Mouse (Mus musculus) adrenal gland, postnatal 4 days (tissue): Measurements from ENCODE around the gene Slc10a6. TPM values are rescaled to one million over a fixed set of nuclear protein-coding genes. Genes with fewer than 3 reads are reported as not detected.

ENCODE experiments used
- DNase-seq, 2 experiments: peaks; one replicate each; pipeline ENCODE4 v3.0.0; 2021 to 2022; ENCODE audit warnings: low spot score in 2 of 2, mixed read lengths in 2 of 2
- total RNA-seq, 2 experiments: library from RNA; stranded (reverse); gene quantifications; 2 replicates each; pipeline ENCODE4 v1.2.3; 2021

The Slc10a6 gene
- total RNA-seq, 2 experiments from 2014 or later: 1.1 to 1.9 TPM

GRCm38 (mm10) chr5:103560546-103560945 lies 68.7 kb downstream of the Slc10a6 start:
- DNase-seq: no peak

Other genes starting within 250 kb of the Slc10a6 start
- gene Ptpn13, start 204.2 kb downstream of the Slc10a6 start, total RNA-seq: 10 to 100 TPM; 25.5 to 45.0 TPM
- not detected for gene 1700016H13Rik, start 26.6 kb upstream of the Slc10a6 start, total RNA-seq
- 10 to 100 TPM; 37.5 to 43.3 TPM for gene Aff1, start 63.0 kb upstream of the Slc10a6 start, total RNA-seq